Mouse (Mus musculus) hindbrain, embryonic 11.5 days (tissue): Measurements from ENCODE around the gene Smad3. TPM values are rescaled to one million over a fixed set of nuclear protein-coding genes. Genes with fewer than 3 reads are reported as not detected.

Experiments
- ATAC-seq: fragments of 200-750 bp; cut with Nextera tagmentation; 2 replicates; pipeline ENCODE4 v1.8.0; 2017; ENCODE audit warnings: mild to moderate bottlenecking, moderate TSS enrichment, moderate library complexity; ENCODE audit not compliant: low FRiP score
- DNase-seq: peaks from one replicate; pipeline ENCODE4 v3.0.0-alpha.2; 2015; ENCODE audit warnings: low spot score
- H3K27ac ChIP-seq: fragments of 300-500 bp; sonication (generic); 2 replicates; pipeline ENCODE4 v1.5.1; 2014; ENCODE audit warnings: mild to moderate bottlenecking, low read depth, low read length
- H3K27me3 ChIP-seq: fragments of 300-500 bp; sonication (generic); 2 replicates; pipeline ENCODE4 v1.6.1; 2014; ENCODE audit warnings: mild to moderate bottlenecking, low read length, moderate library complexity, mixed read lengths; ENCODE audit not compliant: control insufficient read depth, insufficient read depth
- H3K36me3 ChIP-seq: fragments of 300-500 bp; sonication (generic); 2 replicates; pipeline ENCODE4 v1.6.1; 2014; ENCODE audit warnings: mild to moderate bottlenecking, low read length, moderate library complexity, mixed read lengths; ENCODE audit not compliant: control insufficient read depth, insufficient read depth
- H3K4me1 ChIP-seq: fragments of 300-500 bp; sonication (generic); replicated peaks from 2 replicates; pipeline ENCODE4 v1.6.1; 2014; ENCODE audit warnings: low read length, mixed read lengths; ENCODE audit not compliant: control insufficient read depth, insufficient read depth
- H3K4me2 ChIP-seq: fragments of 300-500 bp; sonication (generic); replicated peaks from 2 replicates; pipeline ENCODE4 v1.6.1; 2014; ENCODE audit warnings: mild to moderate bottlenecking, low read depth, low read length
- H3K4me3 ChIP-seq: fragments of 300-500 bp; sonication (generic); 2 replicates; pipeline ENCODE4 v1.5.1; 2014; ENCODE audit warnings: low read depth, low read length
- H3K9ac ChIP-seq: fragments of 300-500 bp; sonication (generic); 2 replicates; pipeline ENCODE4 v1.6.1; 2014; ENCODE audit warnings: low read depth, low read length
- H3K9me3 ChIP-seq: fragments of 300-500 bp; sonication (generic); 2 replicates; pipeline ENCODE4 v1.6.1; 2016; ENCODE audit warnings: low read length; ENCODE audit not compliant: control insufficient read depth
- WGBS: fragments of 180-500 bp; shearing (Covaris S2); extraction: QIAGEN DNeasy Blood & Tissue Kit; methylation state at CpG from one replicate; pipeline ENCODE4 v1.1.7; 2014; 5-methylcytosine and 5-hydroxymethylcytosine counted together
- polyA plus RNA-seq: library from polyadenylated mRNA; unstranded; fragments of >200 nt; fragmentation: Nextera tagmentation; extraction: Ambion mirVana; gene quantifications from 2 replicates; pipeline ENCODE4 v1.2.1, GENCODE M21; 2014

Gene Smad3
- polyA plus RNA-seq, 1 experiment from 2014 or later, result 16.0 TPM

- Histone ChIP-seq H3K9me3 (no peaks in the 10 kb centered on the region), H3K27ac (no peak overlapping the region), H3K9ac (no peak overlapping the region), H3K27me3 (no peaks in the 10 kb centered on the region), H3K4me1 (no peaks in the 10 kb centered on the region), H3K4me2 (no peak overlapping the region), H3K36me3 (no peaks in the 10 kb centered on the region), H3K4me3 (no peak overlapping the region)
- no peak for DNase-seq
- ATAC-seq, result no peak
- WGBS, result 71% methylated on average over 1 of the region's 1 CpGs
Measured at GRCm38 (mm10) chr9:63655092-63655491, 102.7 kb downstream of the Smad3 start.

- no peak overlapping the region for H3K4me2 ChIP-seq
- H3K9me3 ChIP-seq, result no peaks in the 10 kb centered on the region
- 92% methylated on average over 8 of the region's 8 CpGs for WGBS
- no peak overlapping the region for H3K27ac ChIP-seq
- no peak for ATAC-seq
- no peak overlapping the region for H3K9ac ChIP-seq
- DNase-seq, result no peak
- no peaks in the 10 kb centered on the region for H3K36me3 ChIP-seq
- no peak overlapping the region for H3K4me3 ChIP-seq
- no peaks in the 10 kb centered on the region for H3K27me3 ChIP-seq
- no peaks in the 10 kb centered on the region for H3K4me1 ChIP-seq
Measured at GRCm38 (mm10) chr9:63654575-63654974, 103.2 kb downstream of the Smad3 start.

- no peaks in the 10 kb centered on the region for H3K9me3 ChIP-seq
- H3K4me1 ChIP-seq, result no peaks in the 10 kb centered on the region
- ATAC-seq, result no peak
- H3K9ac ChIP-seq, result no peak overlapping the region
- H3K27ac ChIP-seq, result peak overlapping the region; percentile 51
- WGBS, result 21% methylated on average over 7 of the region's 7 CpGs
- H3K4me2 ChIP-seq, result no peak overlapping the region
- H3K27me3 ChIP-seq, result no peaks in the 10 kb centered on the region
- peak; percentile 45 for DNase-seq
- no peaks in the 10 kb centered on the region for H3K36me3 ChIP-seq
- no peak overlapping the region for H3K4me3 ChIP-seq
Measured at GRCm38 (mm10) chr9:63653666-63654065, 104.1 kb downstream of the Smad3 start.

DNA sequence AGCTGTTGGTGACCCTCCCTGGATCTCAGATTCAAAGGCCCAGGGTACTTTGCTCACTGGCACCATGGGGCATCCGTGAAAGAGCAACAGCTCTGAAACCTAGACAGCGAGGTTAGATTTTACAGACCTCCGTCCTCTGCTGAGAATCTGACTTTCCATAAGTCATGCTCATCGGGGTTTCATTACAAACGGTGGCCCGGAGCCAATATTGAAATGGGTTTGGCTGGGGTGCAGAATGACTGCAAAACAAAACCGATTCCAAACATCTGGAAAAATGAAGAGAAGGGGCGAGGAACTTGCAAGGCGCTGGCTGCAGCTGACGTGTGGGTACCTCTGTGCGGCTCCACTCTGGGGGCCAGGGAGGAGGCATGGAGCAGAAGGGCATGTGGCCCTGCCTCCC is 106.2 kb downstream of the Smad3 start:
- WGBS, result 82% methylated on average over 11 of the region's 11 CpGs
- H3K27me3 ChIP-seq, result no peaks in the 10 kb centered on the region
- no peaks in the 10 kb centered on the region for H3K9me3 ChIP-seq
- H3K36me3 ChIP-seq, result 0 out of 2 replicates have a peak, but pooled peaks cover 3% of the 10 kb centered on the region
- H3K9ac ChIP-seq, result no peak overlapping the region
- H3K4me3 ChIP-seq, result no peak overlapping the region
- H3K27ac ChIP-seq, result no peak overlapping the region
- H3K4me2 ChIP-seq, result no peak overlapping the region
- DNase-seq (no peak), ATAC-seq (no peak)
- H3K4me1 ChIP-seq, result no peaks in the 10 kb centered on the region

- no peaks in the 10 kb centered on the region for H3K9me3 ChIP-seq
- no peak overlapping the region for H3K4me3 ChIP-seq
- no peak overlapping the region for H3K4me2 ChIP-seq
- DNase-seq (no peak), ATAC-seq (no peak)
- H3K27me3 ChIP-seq, result no peaks in the 10 kb centered on the region
- H3K9ac ChIP-seq, result no peak overlapping the region
- 0 out of 2 replicates have a peak, but pooled peaks cover 3% of the 10 kb centered on the region for H3K36me3 ChIP-seq
- no peak overlapping the region for H3K27ac ChIP-seq
- 91% methylated on average over 14 of the region's 14 CpGs for WGBS
- H3K4me1 ChIP-seq, result no peaks in the 10 kb centered on the region
Measured at GRCm38 (mm10) chr9:63650905-63651304, 106.9 kb downstream of the Smad3 start.

DNA sequence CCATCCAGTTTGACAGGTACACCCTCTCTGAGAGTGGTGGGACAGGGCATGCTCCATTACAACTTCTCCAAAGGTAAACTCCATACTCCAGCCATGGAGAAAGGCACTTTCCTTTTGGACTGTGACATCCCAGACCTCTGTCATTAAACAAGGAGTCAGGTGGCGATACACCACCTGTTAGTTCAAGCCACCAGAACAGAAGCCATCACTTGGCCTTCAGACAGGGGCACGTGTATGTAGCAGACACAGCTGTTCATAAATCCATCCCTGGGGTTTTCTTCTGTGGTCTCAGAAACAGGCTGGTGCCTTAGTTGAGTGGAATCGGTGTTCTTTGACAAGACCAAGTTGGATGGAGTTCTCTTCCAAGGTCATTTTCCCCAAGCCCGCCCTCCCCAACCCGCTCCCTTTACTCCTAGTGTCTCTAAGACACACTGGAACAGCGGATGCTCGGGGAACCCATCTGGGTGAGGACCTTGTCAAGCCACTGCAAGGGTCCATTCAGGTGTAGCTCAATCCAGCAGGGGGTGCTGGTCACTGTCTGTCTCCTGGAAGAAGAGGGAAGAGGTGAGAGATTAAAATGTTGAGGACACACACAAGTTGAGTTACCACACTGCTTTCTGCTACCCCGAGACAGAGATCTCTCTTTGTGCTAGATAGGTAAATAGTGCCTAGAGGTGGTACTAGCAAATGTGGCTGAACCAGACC is 107.8 kb downstream of the Smad3 start:
- no peaks in the 10 kb centered on the region for H3K27me3 ChIP-seq
- ATAC-seq (no peak), DNase-seq (peak; percentile 31)
- no peak overlapping the region for H3K27ac ChIP-seq
- no peak overlapping the region for H3K9ac ChIP-seq
- no peaks in the 10 kb centered on the region for H3K4me1 ChIP-seq
- no peak overlapping the region for H3K4me2 ChIP-seq
- H3K9me3 ChIP-seq, result no peaks in the 10 kb centered on the region
- WGBS, result 90% methylated on average over 8 of the region's 8 CpGs
- H3K4me3 ChIP-seq, result no peak overlapping the region
- 0 out of 2 replicates have a peak, but pooled peaks cover 3% of the 10 kb centered on the region for H3K36me3 ChIP-seq

GRCm38 (mm10) chr9:63648520-63648918 is 109.3 kb downstream of the Smad3 start:
- no peak overlapping the region for H3K27ac ChIP-seq
- no peak overlapping the region for H3K4me3 ChIP-seq
- no peak overlapping the region for H3K9ac ChIP-seq
- H3K36me3 ChIP-seq, result 0 out of 2 replicates have a peak, but pooled peaks cover 3% of the 10 kb centered on the region
- ATAC-seq (no peak), DNase-seq (no peak)
- H3K9me3 ChIP-seq, result no peaks in the 10 kb centered on the region
- no peaks in the 10 kb centered on the region for H3K4me1 ChIP-seq
- H3K4me2 ChIP-seq, result no peak overlapping the region
- WGBS, result 89% methylated on average over 9 of the region's 9 CpGs
- H3K27me3 ChIP-seq, result no peaks in the 10 kb centered on the region

DNA sequence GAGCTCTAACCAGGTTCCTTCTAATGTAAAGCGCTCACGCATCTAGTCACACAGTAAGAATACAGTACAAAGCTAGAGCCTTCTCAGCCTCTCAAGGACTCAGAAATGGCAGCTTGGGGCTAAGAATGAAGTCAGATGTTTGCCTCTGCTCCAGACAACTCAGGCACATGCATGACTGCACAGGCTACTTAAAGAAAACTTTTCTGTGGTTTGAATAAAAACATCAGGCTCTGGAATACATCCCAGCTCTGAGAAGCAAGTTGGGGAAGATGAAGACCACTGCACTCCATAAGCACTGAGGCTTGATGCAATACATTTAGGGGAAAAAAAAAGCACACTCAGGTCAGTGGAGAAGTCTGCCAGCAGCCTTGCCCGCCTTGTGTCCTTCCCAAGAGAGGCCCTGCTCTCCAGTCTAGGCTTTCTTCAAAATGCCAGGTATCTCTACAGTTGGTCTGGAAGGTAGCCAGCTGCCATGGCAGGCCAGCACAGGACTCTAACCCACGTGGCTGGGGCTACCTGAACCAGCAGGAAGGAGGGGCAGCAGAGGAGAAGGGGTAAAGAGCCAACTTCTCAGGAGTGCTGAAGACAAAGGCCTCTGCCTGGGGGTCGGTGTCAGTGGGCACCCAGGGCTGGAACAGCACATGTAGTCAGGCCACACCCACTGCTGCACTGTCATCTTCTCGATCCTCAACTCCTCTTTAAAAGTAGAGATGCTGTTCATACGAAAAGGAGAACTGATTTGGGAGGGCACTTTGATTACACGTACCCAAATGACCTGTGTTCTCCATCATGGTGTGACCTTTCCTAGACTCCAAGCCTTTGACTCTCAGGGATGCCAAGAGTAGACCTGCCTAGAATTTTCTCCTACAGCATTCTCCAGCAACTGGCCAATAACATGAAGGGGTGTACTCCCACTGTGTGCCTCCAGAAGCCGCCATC is 109.9 kb downstream of the Smad3 start:
- Histone ChIP-seq H3K4me1 (no peaks in the 10 kb centered on the region), H3K4me2 (no peak overlapping the region), H3K9ac (no peak overlapping the region), H3K4me3 (no peak overlapping the region), H3K27me3 (no peaks in the 10 kb centered on the region), H3K36me3 (0 out of 2 replicates have a peak, but pooled peaks cover 3% of the 10 kb centered on the region), H3K9me3 (no peaks in the 10 kb centered on the region), H3K27ac (no peak overlapping the region)
- WGBS, result 85% methylated on average over 9 of the region's 9 CpGs
- no peak for DNase-seq
- ATAC-seq, result no peak
